Mouse (Mus musculus) lung, postnatal 10 days (tissue): Measurements from ENCODE around the gene Lat2.

Experiments used
- DNase-seq: peaks from one replicate; pipeline ENCODE4 v3.0.0; 2021

The Lat2 gene

GRCm38 (mm10) chr5:134611810-134612521, 2.9 kb downstream of the Lat2 start:
- DNase-seq = no peak

DNA sequence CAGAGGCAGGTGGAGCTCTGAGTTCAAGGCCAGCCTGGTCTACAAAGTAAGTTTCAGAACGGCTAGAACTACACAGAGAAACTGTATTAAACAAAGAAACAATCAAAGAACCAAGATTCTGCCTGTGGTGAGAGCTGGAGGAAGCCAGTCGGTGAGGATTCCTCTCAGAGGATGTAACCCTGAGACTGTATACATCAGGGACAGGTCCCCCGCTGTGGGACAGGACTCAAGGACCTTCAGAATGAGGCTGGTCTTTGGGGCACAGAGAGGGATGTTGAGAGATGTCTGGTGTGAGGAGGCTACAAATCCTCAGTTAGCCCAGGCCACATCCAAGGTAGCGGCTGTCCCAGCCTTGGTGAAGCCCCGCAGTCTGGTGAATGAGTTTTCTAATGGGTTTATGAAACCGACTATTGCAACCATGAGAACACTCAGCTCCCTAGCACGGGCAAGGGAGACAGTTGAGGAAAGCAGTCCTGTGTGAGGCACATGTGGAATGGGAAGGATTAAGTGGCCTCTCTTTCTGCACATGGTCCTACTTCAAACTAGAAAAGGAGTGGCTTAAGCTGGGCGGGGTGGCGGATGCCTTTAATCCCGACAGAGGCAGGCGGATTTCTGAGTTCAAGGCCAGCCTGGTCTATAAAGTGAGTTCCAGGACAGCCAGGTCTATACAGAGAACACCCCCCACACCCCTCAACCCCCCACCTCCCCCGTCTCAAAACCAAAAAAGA, 4.7 kb downstream of the Lat2 start:
- no peak for DNase-seq

DNA sequence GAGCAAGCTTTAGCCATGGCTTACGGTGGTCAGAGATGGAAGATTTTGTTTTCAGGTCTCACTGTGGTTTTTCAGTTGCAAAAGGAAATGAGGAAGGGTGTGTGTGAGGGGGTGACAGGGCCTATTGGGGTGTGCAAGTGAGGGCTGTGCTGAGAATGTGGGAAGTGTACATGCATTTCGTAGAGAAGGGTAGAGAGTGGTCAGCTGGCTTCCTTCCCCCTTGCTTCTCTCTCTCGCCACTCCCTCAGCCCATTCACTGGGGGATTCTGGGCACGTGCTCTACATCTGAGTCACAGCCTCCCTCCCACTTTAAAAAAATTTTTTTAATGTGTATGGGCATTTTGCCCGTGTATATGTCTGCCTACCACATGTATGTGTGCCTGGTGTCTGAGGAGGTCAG, 7.7 kb downstream of the Lat2 start:
- DNase-seq = peak; percentile 43

GRCm38 (mm10) chr5:134606314-134606713, 8.5 kb downstream of the Lat2 start:
- DNase-seq = no peak

DNA sequence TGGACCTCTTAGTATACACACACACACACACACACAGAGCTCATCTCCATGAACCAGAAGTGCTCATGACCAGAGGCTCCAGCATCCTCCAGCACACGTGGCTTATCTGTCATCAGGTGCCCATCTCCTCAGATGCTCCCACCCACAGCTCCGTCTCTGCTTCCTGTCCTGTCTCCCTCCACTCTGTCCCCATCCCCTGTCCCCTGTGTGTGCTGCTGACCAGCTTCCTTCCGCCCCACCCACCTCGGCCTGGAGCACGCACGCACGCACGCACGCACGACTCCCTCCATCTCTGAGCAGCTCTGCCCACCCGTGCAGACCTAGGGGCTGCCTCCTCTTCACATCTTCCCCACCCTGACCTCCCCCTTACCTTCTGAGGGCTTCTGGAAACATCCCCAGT, 10.4 kb downstream of the Lat2 start:
- DNase-seq = peak; percentile 62

- no peak for DNase-seq
These were observed 17.1 kb downstream of the Lat2 start for GRCm38 (mm10) chr5:134597711-134598110.

DNA sequence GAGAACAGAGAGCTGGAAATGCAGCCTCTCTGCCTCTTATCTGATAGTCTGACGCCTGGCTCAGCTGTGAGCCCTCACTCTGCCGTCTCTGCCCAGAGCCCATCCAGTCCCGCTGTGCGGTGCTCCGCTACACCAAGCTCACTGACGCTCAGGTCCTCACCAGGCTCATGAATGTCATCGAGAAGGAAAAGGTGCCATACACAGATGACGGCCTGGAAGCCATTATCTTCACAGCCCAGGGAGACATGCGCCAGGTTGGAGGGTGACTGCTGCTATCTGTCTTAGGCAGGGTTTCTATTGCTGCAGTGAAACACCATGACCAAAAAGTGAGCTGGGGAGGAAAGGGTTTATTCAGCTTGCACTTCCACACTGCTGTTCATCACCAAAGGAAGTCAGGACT, 21.7 kb downstream of the Lat2 start:
- DNase-seq = no peak

GRCm38 (mm10) chr5:134592026-134592581, 22.7 kb downstream of the Lat2 start:
- no peak for DNase-seq

GRCm38 (mm10) chr5:134589900-134590299, 24.9 kb downstream of the Lat2 start:
- no peak for DNase-seq

- no peak for DNase-seq
These were observed 30.0 kb downstream of the Lat2 start for GRCm38 (mm10) chr5:134584798-134585197.

DNA sequence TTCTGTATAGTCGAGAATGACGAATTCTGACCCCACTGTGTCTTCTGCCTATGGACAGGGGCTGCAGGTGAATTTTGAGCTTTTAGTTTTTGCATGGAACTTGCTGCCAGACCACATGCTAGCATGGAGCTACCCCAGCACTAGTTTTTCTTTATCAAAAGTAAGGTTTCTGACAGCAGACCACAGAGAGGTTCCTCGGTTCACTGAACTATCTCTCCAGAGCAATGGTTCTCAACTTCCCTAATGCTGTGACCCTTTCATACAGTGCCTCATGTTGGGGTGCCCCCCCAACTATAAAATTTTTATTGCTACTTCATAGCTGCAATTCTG, 31.0 kb downstream of the Lat2 start:
- DNase-seq = no peak

DNA sequence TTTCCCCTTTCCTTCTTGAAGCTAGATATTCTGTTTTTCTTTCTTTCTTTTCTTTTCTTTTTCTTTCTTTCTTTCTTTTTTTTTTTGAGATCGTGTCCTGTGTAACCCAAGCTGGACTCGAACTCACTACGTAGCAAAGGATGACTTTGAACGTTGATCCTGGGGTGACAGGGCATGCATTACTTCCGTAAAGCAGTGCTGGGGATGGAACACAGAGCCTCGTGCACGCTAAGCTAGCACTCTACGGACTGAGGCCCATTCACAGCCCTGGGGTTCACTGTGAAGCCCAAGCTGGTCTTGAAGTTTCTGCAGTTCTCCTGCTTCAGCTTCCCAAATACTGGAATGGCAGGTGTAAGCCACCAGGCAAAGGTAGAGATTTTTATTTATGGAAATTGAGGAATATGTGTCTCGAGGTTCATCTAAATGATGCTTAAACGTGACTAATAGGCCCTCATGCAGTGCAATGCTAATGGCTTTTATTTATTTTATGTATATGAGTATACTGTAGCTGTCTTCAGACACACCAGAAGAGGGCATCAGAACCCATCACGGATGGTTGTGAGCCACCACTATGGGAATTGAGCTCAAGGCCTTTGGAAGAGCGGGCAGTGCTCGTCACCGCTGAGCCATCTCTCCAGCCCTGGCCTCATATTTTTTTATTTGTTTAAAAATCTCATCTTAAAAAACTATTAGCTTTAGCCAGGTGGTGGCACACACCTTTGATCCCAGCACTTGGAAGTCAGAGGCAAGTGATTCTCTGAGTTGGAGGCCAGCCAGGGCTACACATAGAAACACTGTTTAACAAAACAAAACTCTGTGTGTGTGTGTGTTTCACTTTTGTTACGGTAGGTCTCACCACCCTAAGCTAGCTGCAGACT, 31.6 kb downstream of the Lat2 start:
- DNase-seq = no peak

GRCm38 (mm10) chr5:134582221-134582907, 32.5 kb downstream of the Lat2 start:
- DNase-seq = peak; percentile 98

DNA sequence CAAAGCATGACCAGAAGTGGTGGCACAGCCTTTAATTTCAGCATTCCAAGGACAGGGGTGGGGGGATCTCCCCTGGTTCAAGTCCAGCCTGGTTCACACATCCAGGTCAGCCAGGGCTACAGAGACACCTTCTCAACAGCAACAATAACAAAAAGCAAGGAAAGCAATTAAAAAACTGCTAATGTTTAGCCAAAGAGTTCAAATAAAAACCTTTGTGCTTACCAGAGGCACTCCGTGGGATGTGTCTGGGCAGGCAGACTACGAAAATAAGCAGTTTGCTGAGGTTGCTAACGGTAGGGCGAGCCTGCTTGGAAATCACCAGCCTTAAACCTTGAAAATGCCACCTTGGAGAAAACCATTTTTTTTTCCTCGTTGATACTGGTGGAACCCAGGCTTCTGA, 33.7 kb downstream of the Lat2 start, which contains the start of gene Rfc2:
TSS of gene Rfc2 (plus strand) at position 221 of the 400 bp plus-strand sequence.
- no peak for DNase-seq

DNA sequence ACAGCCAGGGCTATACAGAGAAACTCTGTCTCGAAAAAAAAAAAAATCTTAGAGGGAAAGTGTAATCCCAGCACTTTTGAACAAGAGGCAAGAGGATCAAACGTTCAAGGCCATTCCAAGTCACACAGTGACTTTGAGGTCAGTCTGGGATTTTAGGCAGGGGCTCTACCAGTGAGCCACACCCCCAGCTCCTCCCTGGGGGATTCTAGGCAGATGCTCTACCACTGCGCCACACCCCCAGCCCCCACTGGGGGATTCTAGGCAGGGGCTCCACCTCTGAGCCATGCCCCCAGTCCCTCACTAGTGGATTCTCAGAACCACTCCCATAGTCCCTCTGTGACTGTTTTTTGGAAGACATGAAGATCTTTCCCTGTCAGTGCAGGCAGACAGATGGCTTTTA, 35.7 kb downstream of the Lat2 start:
- DNase-seq = no peak

DNA sequence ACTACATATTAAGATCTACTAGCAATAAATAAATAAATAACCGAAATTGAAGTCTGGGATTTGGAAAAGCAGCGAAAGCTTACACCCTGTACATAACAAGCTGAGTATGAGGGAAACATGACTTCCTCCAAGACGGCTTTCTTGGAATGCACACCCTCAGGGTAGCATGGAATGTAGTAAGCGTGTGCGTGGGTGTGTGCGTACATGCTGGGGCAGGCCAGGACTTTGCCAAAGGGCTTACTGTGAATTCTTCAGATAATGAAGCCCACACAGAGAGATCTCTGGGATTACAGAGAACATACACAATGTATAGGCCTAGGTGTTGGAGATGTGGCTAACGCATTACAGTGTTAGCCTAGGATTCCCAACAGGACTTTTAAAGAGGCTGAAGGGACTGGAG, 37.3 kb downstream of the Lat2 start:
- DNase-seq = no peak

- peak; percentile 32 for DNase-seq
These were observed 38.2 kb downstream of the Lat2 start for GRCm38 (mm10) chr5:134576517-134577220.

DNA sequence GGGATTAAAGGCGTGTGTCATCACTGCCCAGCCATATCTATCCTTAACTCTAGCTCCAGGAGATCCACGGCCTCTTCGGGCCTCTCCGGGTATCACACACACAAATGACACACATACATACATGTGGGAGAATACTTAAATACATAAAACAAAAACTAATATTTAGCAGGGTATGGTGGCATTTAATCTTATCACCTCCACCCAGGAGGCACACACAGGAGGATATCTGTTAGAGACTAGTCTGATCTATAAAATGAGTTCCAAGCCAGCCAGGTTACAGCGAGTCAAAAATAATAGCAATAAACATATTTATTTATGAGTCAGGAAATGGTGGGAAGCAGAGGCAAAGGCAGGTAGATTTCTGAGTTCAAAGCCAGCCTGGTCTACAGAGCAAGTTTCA, 39.0 kb downstream of the Lat2 start:
- no peak for DNase-seq

DNA sequence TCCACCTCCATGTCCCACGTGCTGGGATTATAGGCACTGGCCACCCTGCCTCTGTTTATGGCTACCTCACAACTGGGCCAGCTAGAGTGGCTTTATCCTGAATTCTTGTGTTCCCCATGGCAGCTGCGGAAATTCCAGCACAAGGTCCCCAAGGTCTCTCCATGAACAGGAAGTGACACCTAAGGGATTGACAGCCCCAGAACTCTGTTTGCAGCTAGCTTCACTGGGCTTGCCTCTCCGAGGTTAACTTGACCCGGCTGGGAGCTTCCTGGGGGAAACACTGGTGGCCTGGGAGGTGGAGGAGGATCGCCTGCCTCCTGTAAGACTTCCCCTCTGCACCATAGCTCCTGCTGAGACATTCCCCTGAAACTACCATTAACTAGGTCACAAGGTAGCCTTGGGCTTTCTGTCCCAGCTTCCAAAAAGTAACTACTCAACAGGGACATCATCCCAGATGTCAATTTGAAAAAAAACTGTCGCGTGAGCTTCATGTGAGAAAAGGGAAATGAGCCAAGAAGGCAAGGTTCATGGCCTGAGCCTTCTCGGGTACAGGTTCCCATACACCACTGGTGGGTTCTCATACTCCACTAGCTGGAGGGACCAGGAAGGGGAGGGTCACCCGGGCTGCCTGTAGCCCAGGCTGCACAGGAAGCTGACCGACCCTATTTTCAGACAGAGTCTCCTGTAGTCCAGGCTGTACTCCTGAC, 42.2 kb downstream of the Lat2 start:
- DNase-seq = peak; percentile 59

- DNase-seq = peak; percentile 81
These were observed 42.9 kb downstream of the Lat2 start for GRCm38 (mm10) chr5:134571730-134572507.
